Mouse (Mus musculus) cerebellum, postnatal 36 days (tissue): ENCODE measurements around the gene Gsdmc3.
"Not testable (repeated sequence)": the region's sequence is repeated elsewhere in the genome, so short reads cannot be mapped to it uniquely, and the experiment has no call there.

Source experiments
- DNase-seq, 2 experiments: peaks; one replicate each; pipeline ENCODE4 v3.0.0; 2021 to 2022; ENCODE audit warnings: mixed read lengths in 2 of 2

Gene Gsdmc3

DNA sequence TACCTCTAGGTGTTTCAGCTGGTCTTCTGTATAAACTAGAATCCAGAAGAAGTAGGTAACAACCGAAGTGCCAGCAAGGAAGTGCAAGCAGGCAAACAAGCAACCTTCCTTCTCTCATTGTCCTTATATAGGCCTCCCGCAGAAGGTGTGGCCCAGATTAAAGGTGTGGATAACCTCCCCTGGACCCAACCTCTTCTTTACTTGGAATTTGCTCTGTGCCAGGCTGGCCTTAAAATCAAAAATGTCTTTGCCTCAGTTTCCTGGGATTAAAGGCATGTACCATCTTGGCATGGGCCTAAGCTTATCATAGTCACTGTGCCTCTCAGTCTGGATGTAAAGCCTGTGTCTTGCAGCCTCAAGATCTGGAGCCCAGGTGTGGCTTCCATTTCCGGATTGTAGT is at the start of gene Gsdmc3:
Gene Gsdmc3, minus strand, starts transcription at position 101 of the 400 bp plus-strand sequence.
- DNase-seq = not testable (repeated sequence)

DNA sequence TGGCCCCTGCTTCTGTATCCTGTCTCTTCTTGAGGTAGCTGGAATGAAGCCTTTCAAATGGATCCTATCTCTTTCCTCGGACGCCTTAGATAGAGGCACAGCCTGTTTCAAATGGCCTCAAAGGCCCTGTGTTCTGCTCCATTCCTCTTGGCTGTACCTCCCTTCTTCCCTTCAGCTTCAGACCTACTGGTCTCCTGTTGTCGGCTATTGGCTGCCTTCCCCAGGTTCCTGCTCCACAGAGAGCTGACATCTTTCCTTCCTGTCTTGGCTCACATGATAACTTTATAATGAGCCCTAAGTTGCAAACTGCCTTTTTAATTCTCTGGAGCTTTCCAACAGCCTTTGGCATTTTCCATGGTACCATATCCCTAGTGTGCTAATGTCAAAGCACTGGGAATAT is 47.8 kb upstream of the Gsdmc3 start:
- peak in 1 of 2 experiments; percentile 24 for DNase-seq

DNA sequence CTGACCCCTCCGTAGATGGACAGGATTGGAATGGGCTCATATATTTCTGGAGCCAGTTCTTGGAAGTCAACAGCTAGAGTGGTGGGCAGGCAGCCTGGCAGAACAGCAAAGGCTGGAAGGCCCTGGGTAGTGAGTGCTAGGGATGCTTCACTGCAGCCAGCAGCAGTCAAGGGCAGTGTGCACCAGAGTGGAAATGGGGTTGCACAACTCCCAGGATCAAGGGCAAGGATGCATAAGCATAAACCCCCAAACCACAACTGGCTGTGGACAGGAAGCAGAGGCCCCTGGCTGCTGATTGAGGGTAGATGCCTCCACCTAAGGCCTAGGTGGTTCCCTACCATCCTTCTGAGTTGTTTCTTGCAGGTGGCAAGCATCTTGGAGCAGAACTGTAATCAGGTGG is 46.1 kb upstream of the Gsdmc3 start:
- no peak for DNase-seq

DNA sequence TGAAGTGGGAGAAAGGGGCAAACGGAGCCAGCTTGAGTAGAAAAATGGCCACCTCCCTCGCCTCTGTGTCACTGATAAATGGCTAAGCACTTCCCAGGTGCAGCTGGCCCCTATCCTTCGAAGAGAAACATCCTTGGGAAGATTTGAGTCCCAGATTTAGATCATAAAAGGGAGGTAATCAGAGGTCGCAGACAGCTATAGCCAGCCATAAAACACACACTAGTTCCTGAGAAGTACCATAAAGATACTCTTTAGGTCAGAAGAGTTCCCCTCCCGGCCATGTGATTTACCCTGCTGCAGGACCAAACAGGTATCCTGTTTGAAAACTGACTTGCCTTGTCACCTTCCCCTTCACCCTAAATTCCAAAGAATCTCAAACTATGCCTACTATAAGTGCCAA is 43.3 kb upstream of the Gsdmc3 start:
- DNase-seq = not testable (repeated sequence)

DNA sequence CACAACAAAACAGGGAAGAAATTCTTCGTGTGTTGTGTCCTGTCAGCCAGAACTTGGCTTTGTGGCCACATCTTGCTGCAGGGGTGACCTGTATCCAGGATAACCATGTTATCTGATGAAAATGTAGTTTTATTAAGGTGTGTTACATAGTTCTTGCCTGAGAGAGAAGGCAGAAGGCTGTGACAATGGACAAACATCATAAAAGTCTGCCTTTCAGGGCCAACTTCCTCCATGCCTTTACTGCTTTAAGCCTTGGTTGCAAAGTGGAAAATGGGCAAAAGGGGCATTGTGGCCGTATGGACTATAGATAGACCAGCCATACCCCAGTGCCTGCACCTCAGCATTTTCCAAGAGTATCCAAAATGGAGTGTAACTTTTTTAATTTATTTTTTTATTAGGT is 41.4 kb upstream of the Gsdmc3 start:
- not testable (repeated sequence) for DNase-seq

DNA sequence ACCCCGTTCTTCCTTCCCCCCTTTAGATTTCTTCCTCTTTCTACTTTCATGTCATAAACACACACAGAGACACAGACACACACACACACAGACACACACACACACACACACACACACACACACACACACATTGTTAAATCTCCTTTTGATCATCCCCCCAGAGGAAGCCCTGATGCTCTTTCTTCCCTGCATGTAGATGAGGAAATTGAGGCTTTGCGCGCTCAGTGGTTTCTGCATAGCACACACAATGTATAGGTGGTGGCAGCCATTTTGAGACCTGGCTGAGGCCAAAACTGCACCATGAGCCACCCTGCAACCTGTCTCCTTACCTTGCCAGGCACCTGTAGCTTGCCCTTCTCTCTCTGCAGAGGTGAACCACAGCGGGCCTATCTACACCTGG is 38.2 kb upstream of the Gsdmc3 start:
- not testable (repeated sequence) for DNase-seq

DNA sequence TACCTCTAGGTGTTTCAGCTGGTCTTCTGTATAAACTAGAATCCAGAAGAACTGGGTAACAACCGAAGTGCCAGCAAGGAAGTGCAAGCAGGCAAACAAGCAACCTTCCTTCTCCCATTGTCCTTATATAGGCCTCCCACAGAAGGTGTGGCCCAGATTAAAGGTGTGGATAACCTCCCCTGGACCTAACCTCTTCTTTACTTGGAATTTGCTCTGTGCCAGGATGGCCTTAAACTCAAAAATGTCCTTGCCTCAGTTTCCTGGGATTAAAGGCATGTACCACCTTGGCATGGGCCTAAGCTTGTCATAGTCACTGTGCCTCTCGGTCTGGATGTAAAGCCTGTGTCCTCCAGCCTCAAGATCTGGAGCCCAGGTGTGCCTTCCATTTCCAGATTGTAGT is 33.8 kb upstream of the Gsdmc3 start, which contains the start of gene Gsdmc4:
Gene Gsdmc4, minus strand, starts transcription at position 101 of the 400 bp plus-strand sequence.
- not testable (repeated sequence) for DNase-seq

DNA sequence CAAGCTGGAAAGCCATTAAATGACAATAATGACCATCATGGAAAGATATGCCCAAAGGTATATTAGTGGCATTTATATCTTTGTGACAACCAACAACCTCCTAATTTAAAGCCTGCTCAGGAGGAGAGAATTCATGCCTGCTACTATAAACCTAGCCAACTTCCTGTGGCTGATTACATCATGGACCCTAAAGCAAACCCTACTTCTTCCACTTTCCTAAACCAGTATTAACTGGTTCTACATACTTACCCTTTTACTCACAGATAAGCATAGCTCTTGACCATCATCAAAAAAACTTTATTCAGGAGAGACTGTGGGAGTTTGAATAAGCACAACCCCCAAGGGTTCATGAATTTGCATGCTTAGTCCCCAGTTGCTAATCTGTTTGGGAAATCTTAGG is 31.5 kb upstream of the Gsdmc3 start:
- not testable (repeated sequence) for DNase-seq

DNA sequence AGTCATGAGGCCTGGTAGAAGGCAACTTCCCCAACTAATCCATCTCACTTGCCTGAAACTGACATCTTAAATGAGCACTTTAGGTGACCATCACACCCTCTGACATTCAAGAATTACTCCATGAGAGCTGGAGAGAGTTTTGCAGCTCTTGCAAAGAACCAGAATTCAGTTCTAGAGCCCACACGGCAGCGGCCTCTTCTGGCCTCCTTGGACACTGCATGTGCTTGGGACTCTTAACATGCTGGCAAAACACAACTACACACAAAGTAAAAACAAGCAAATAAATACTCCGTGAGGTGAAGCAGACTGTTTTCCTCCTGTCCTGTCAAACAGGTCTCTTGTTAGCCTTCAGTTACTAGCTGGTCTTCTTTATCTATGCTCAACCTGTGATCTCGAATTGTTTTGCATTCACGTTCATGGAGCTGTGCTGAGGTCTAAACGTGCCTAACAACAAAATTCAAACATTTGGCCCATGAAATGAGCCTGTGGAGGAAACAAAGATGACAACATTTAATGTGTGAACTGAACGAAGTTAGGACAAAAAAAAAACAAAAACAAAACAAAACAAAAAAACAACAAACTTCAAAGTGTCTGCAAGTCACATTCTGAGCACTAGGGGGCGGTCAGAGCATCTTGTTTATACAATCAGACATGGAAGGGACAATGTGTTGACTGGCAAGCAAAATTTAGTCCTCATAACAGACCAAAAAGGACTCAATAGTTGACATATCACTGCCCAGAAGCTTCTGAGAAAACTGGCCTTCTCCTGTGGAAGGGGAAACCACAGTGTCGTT is 17.4 kb upstream of the Gsdmc3 start:
- DNase-seq = peak; percentile 29 to 49

DNA sequence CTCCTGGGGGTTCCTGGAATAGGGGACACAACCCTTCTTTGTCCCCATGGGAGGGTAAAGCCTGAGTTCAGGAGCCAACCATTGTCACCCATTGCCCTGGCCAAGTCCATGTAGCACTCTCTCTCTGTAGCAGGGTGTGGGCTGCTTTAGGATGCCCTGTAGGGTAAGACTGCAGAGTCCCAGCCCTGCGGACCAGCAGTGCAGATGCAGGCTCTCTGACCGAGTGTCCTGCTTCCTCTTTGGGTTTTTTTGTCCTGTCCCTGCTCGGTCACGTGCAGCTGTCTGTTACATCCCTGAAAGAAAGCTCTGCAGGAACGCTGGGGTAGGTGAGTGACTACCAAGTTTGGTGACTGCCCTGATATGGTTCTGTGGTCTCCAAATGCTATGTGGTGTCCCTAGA is 10.1 kb upstream of the Gsdmc3 start:
- not testable (repeated sequence) for DNase-seq

DNA sequence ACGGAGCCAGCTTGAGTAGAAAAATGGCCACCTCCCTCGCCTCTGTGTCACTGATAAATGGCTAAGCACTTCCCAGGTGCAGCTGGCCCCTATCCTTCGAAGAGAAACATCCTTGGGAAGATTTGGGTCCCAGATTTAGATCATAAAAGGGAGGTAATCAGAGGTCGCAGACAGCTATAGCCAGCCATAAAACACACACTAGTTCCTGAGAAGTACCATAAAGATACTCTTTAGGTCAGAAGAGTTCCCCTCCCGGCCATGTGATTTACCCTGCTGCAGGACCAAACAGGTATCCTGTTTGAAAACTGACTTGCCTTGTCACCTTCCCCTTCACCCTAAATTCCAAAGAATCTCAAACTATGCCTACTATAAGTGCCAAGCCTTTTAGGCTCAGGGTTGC is 9.6 kb upstream of the Gsdmc3 start:
- not testable (repeated sequence) for DNase-seq

DNA sequence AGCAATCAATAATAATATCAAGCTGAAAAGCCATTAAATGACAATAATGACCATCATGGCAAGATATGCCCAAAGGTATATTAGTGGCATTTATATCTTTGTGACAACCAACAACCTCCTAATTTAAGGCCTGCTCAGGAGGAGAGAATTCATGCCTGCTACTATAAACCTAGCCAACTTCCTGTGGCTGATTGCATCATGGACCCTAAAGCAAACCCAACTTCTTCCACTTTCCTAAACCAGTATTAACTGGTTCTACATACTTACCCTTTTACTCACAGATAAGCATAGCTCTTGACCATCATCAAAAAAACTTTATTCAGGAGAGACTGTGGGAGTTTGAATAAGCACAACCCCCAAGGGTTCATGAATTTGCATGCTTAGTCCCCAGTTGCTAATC is 2.2 kb downstream of the Gsdmc3 start:
- not testable (repeated sequence) for DNase-seq

DNA sequence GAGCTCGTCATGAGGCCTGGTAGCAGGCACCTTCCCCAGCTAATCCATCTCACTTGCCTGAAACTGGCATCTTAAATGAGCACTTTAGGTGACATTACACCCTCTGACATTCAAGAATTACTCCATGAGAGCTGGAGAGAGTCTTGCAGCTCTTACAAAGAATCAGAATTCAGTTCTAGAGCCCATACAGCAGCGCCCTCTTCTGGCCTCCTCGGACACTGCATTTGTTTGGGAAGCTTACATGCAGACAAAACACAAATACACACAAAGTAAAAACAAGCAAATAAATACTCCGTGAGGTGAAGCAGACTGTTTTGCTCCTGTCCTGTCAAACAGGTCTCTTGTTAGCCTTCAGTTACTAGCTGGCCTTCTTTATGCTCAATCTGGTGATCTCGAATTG is 16.4 kb downstream of the Gsdmc3 start:
- DNase-seq = not testable (repeated sequence)
